Mouse (Mus musculus): ENCODE measurements around the gene Tpd52l2.

GRCm38 (mm10) chr2:181548227-181548626, 51.3 kb downstream of the Tpd52l2 start:
- TF ChIP-seq POLR2A (IDR thresholded peaks at IDR 0.05; ENCODE audit: extremely low read depth, insufficient read depth, low read length) = no peak
- no peak for TF ChIP-seq CTCF (IDR thresholded peaks at IDR 0.05; ENCODE audit: low read depth, low read length)

Measured in liver, adult 2 months (tissue).